Mouse (Mus musculus) neural tube, embryonic 11.5 days (tissue): ENCODE measurements at regions not wholly inside any gene's neighbourhood (a gene's known extent, or its start where the extent isn't known, plus 50 kb on each side); places are given as distances from the start of the nearest gene placed in this dataset.

ENCODE experiments used
- ATAC-seq: fragments of 200-750 bp; cut with Nextera tagmentation; 2 replicates; pipeline ENCODE4 v1.8.0; 2017; ENCODE audit warnings: moderate number of reproducible peaks, mild to moderate bottlenecking, moderate TSS enrichment, moderate library complexity; ENCODE audit not compliant: insufficient read depth, low FRiP score, low TSS enrichment
- DNase-seq: peaks from one replicate; pipeline ENCODE4 v3.0.0-alpha.2; 2015; ENCODE audit warnings: low spot score
- H3K27ac ChIP-seq: fragments of 300-500 bp; sonication (generic); 2 replicates; pipeline ENCODE4 v1.5.1; 2014; ENCODE audit warnings: low read depth, mild to moderate bottlenecking, low read length
- H3K27me3 ChIP-seq: fragments of 300-500 bp; sonication (generic); 2 replicates; pipeline ENCODE4 v1.6.1; 2014; ENCODE audit warnings: mild to moderate bottlenecking, low read length, mixed read lengths; ENCODE audit not compliant: control insufficient read depth, insufficient read depth
- H3K36me3 ChIP-seq: fragments of 300-500 bp; sonication (generic); 2 replicates; pipeline ENCODE4 v1.6.1; 2014; ENCODE audit warnings: mild to moderate bottlenecking, low read length, moderate library complexity, mixed read lengths; ENCODE audit not compliant: control insufficient read depth, insufficient read depth
- H3K4me1 ChIP-seq: fragments of 300-500 bp; sonication (generic); 2 replicates; pipeline ENCODE4 v1.6.1; 2014; ENCODE audit warnings: low read length, mixed read lengths; ENCODE audit not compliant: control insufficient read depth, insufficient read depth
- H3K4me2 ChIP-seq: fragments of 300-500 bp; sonication (generic); 2 replicates; pipeline ENCODE4 v1.6.1; 2014; ENCODE audit warnings: low read depth, mild to moderate bottlenecking, moderate library complexity
- H3K4me3 ChIP-seq: fragments of 300-500 bp; sonication (generic); 2 replicates; pipeline ENCODE4 v1.5.1; 2014; ENCODE audit warnings: low read depth, low read length
- H3K9ac ChIP-seq: fragments of 300-500 bp; sonication (generic); 2 replicates; pipeline ENCODE4 v1.6.1; 2014; ENCODE audit warnings: mild to moderate bottlenecking, low read length
- H3K9me3 ChIP-seq: fragments of 300-500 bp; sonication (generic); 2 replicates; pipeline ENCODE4 v1.6.1; 2016; ENCODE audit warnings: low read length; ENCODE audit not compliant: control insufficient read depth
- WGBS: fragments of 180-500 bp; shearing (Covaris S2); extraction: QIAGEN DNeasy Blood & Tissue Kit; methylation state at CpG from one replicate; pipeline ENCODE4 v1.1.7; 2014; 5-methylcytosine and 5-hydroxymethylcytosine counted together

DNA sequence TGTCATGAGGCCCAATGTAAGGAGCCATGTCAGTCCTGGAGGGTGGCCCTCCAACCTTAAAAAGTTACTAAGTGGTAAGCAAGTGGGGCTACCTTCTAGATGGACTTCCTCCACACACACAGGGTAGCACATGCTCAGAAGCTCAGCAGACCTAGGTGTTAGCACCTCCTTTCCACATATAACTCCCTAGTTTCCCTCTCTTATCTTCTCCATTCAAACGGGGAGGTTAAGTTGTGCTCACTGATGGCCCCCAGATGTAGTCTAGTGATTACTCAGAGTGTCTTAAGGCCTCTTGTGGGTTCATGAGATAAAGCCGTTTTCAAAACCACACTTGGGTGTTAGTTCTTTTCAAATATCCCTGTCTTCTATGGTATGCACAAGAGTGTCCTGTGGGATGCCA is 188.7 kb downstream of the Sec16b start:
- Histone ChIP-seq H3K27ac (no peak overlapping the region), H3K9me3 (no peaks in the 10 kb centered on the region), H3K27me3 (no peaks in the 10 kb centered on the region), H3K9ac (no peak overlapping the region), H3K4me1 (no peaks in the 10 kb centered on the region), H3K4me2 (no peak overlapping the region), H3K4me3 (no peak overlapping the region), H3K36me3 (no peaks in the 10 kb centered on the region)
- DNase-seq, result no peak
- 84% methylated on average over 2 of the region's 2 CpGs for WGBS
- no peak for ATAC-seq

DNA sequence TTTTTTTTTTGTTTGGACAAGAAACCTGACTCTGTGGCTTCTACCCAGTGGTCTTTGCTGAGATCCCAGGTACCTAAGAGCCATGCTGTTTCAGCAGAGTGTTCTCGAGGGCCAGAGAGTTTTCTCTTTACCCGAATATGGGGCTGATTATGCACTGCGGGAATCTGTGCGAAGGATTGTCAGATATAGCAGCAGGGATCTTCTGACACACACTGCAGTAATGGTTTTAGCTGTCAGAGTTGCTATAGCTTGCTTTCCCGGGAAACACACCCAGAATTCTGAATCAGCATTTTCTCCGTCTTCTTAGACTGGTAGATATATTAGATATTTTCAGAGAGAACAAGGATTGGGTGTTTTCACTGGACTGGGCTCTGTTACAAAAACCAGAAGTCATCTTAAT is 197.1 kb downstream of the Sec16b start:
- H3K4me2 ChIP-seq, result no peak overlapping the region
- WGBS, result 67% methylated on average over 6 of the region's 6 CpGs
- H3K36me3 ChIP-seq, result no peaks in the 10 kb centered on the region
- no peaks in the 10 kb centered on the region for H3K27me3 ChIP-seq
- H3K9ac ChIP-seq, result no peak overlapping the region
- DNase-seq, result no peak
- no peak for ATAC-seq
- no peaks in the 10 kb centered on the region for H3K4me1 ChIP-seq
- H3K4me3 ChIP-seq, result no peak overlapping the region
- no peaks in the 10 kb centered on the region for H3K9me3 ChIP-seq
- H3K27ac ChIP-seq, result no peak overlapping the region

DNA sequence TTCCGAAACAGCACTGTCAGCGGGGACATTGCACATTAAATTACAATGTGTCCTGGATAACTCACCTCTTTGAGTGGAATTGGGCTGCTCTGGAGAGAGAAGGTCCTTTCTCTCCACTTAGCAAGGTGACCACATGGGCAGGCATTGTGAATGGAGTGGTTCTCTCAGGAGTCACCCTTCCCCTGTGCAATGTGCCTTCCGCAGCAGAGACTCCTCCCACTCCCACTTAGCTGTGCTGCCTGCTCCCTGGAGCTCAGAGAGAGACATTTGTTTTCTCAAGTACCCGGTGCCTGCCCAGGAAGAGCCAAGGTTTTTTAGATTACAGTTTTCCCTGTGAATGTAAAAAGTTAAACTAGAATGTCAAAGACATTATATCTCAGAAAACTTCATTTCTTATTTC is 198.8 kb downstream of the Sec16b start:
- 47% methylated on average over 4 of the region's 4 CpGs for WGBS

DNA sequence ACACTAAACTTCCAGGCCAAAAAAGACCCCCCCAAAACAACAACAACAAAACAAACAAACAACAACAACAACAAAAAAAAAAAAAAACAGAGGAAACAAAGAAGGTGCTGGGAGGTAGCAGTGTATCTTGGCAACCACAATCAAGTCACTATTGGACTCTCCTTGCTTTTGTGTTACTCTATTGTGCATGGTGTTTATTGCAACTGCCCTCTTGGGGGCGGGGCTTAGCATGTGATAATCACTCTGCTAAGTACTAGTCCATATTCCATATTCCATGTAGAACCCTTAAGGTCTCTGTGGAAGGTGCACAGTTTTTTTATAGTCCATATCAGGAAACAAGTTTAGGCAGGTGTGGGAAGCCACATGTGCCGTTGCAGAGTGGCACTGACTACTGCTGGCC is 200.7 kb downstream of the Sec16b start:
- H3K36me3 ChIP-seq, result no peaks in the 10 kb centered on the region
- H3K4me1 ChIP-seq, result no peaks in the 10 kb centered on the region
- no peak overlapping the region for H3K27ac ChIP-seq
- no peak overlapping the region for H3K4me2 ChIP-seq
- no peak overlapping the region for H3K9ac ChIP-seq
- no peaks in the 10 kb centered on the region for H3K27me3 ChIP-seq
- no peaks in the 10 kb centered on the region for H3K9me3 ChIP-seq
- ATAC-seq (no peak), DNase-seq (no peak)
- WGBS, result 88% methylated on average over 2 of the region's 2 CpGs
- no peak overlapping the region for H3K4me3 ChIP-seq

More for the DNA sequence above, 198.8 kb downstream of the Sec16b start:
- no peak overlapping the region for H3K9ac ChIP-seq
- no peak overlapping the region for H3K4me3 ChIP-seq
- no peaks in the 10 kb centered on the region for H3K27me3 ChIP-seq
- no peak for ATAC-seq
- DNase-seq, result no peak
- H3K27ac ChIP-seq, result no peak overlapping the region
- H3K4me2 ChIP-seq, result no peak overlapping the region
- H3K9me3 ChIP-seq, result no peaks in the 10 kb centered on the region
- H3K36me3 ChIP-seq, result no peaks in the 10 kb centered on the region
- no peaks in the 10 kb centered on the region for H3K4me1 ChIP-seq

DNA sequence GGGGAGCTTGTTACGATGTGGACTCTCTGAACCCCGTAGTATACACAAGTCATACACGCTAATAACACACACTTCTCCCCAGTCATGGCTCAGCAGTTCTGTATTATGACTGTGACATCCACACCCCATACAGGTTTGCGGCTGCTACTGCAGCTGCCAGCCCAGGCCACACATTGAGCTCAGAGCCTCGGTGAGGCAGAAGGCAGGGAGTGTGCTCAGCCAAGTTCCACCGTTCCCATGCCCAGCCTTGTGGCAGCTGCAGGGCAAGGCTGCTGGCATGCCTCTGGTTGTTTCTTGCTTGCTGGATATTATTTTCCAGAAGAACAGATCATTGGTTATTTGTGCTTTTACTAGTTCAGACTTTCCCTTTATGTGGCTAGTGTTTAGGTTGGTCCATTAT is 202.6 kb downstream of the Sec16b start:
- Histone ChIP-seq H3K36me3 (no peaks in the 10 kb centered on the region), H3K9me3 (no peaks in the 10 kb centered on the region), H3K27me3 (no peaks in the 10 kb centered on the region), H3K4me1 (no peaks in the 10 kb centered on the region), H3K27ac (no peak overlapping the region), H3K4me2 (no peak overlapping the region), H3K9ac (no peak overlapping the region), H3K4me3 (no peak overlapping the region)
- ATAC-seq (no peak), DNase-seq (no peak)
- WGBS, result 86% methylated on average over 6 of the region's 6 CpGs

DNA sequence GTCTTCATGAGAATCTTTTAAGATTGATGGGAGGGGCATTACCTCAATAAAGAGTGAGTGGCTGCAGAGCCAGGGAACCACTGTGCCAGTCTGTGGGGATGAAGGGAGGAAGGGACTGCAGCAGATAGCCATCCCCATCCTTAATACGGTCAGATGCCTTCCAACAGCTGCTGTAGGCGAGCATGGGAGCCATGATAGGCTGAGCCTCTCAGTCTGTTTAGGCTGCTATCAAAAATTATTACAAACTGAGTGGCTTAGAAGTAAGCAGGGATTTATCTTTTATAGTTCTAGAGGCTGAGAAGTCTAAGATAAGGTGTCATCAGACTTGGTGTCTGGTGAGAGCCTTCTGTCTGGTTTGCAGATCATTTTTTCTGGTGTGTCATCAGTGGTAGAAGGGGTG is 204.3 kb downstream of the Sec16b start:
- Histone ChIP-seq H3K4me1 (no peaks in the 10 kb centered on the region), H3K36me3 (no peaks in the 10 kb centered on the region), H3K9me3 (no peaks in the 10 kb centered on the region), H3K4me3 (no peak overlapping the region), H3K27ac (no peak overlapping the region), H3K9ac (no peak overlapping the region), H3K4me2 (no peak overlapping the region), H3K27me3 (no peaks in the 10 kb centered on the region)
- DNase-seq (no peak), ATAC-seq (no peak)
- 85% methylated on average over 2 of the region's 2 CpGs for WGBS

DNA sequence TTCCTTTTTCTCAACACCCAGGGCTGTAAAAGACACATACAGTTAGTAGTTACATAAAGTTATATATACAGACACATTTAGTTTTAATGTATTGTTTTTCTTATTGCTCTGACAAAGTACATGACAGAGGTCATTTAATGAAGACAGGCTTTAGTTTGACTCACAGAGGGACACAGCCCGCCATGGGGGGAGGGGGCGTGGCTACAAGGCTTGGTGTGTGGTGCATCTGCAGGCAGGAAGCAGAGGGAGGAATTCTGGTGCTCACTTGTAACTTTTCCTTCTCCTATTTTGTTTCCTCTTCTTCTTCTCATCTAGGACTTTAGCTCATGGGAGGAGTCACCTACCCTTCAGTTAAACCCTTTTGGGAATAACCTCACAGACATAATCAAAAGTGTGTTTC is 206.0 kb downstream of the Sec16b start:
- DNase-seq, result peak; percentile 47
- H3K4me2 ChIP-seq, result no peak overlapping the region

DNA sequence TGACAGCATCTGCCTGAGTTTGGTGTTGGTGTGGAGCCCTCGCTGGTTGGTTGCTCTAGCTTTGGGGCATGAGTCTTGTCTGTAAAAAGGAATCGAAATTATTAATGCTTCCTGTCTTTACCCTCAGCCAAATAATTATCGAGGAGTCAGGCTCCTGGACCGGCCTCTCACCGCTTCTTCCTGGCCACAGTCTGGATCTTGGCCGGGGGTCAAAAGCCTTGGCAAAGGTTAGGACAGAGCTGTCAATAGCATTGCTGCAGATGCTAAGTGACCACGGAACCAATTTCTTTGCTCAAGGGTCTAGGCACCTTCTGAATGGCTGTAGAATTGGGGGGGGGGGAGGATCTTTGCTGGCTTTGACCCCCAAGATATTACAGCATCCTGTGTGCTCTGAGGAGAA is 207.3 kb downstream of the Sec16b start:
- no peak overlapping the region for H3K9ac ChIP-seq
- DNase-seq (no peak), ATAC-seq (no peak)
- no peak overlapping the region for H3K4me2 ChIP-seq
- H3K27me3 ChIP-seq, result no peaks in the 10 kb centered on the region
- no peaks in the 10 kb centered on the region for H3K36me3 ChIP-seq
- H3K9me3 ChIP-seq, result no peaks in the 10 kb centered on the region
- no peak overlapping the region for H3K27ac ChIP-seq
- no peaks in the 10 kb centered on the region for H3K4me1 ChIP-seq
- no peak overlapping the region for H3K4me3 ChIP-seq
- WGBS, result 90% methylated on average over 7 of the region's 7 CpGs

More for the DNA sequence above, 206.0 kb downstream of the Sec16b start:
- H3K9me3 ChIP-seq, result no peaks in the 10 kb centered on the region
- H3K27ac ChIP-seq, result no peak overlapping the region
- no peaks in the 10 kb centered on the region for H3K4me1 ChIP-seq
- H3K27me3 ChIP-seq, result no peaks in the 10 kb centered on the region
- H3K36me3 ChIP-seq, result no peaks in the 10 kb centered on the region
- H3K4me3 ChIP-seq, result no peak overlapping the region
- peak; percentile 38; the same call in 1 of the 2 replicates for ATAC-seq
- 44% methylated on average over 2 of the region's 2 CpGs for WGBS
- H3K9ac ChIP-seq, result no peak overlapping the region

DNA sequence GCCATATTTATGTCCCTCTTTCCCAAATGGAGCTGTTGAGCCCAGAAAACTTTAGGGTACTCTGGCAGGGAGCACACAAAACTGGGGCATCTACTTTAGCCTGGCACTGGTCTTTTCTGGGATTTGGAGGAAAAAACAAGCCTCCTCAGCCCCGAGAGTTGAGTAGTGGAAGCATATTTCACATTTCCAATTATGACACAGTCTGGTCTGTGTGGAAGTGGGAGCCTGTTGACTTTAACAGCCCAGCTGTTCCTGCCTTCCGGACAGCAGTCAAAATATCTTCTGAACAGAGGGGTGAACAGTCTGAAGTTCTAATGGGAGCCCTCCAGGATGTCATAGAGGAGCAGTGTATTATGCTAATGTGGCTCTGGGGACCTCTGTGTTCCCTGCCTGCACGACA is 209.1 kb downstream of the Sec16b start:
- no peak for ATAC-seq
- Histone ChIP-seq H3K27ac (no peak overlapping the region), H3K4me2 (no peak overlapping the region), H3K4me3 (no peak overlapping the region), H3K4me1 (no peaks in the 10 kb centered on the region), H3K9ac (no peak overlapping the region), H3K36me3 (no peaks in the 10 kb centered on the region), H3K27me3 (no peaks in the 10 kb centered on the region), H3K9me3 (no peaks in the 10 kb centered on the region)
- DNase-seq, result no peak
- 55% methylated on average over 3 of the region's 3 CpGs for WGBS
